Comparison of ENCODE assay signal across 14 mouse cellular contexts in the genomic region with DNA sequence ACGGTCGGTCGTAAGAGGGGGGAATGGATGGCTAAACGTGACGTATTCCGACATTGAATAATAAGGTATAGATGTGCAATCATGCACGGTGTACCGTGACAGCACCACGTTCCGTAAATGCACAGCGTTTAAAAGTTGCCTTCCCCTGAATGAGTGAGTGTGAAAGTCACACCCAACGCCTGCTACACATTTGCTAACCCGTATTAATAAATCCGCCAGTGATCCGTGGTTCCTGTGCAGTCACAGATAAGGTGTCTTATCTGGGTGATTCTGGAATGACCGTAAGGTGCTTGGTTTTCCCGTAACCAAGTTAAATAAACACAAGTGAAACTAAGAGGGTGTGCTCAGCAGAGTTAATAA. TPM values are rescaled to one million over a fixed set of nuclear protein-coding genes. Genes with fewer than 3 reads are reported as not detected.
DNase-seq lines count a peak whose midpoint lies in the region; ATAC-seq and TF ChIP-seq lines count a peak whose summit lies in the region.
"Had no signal": no experiment of that assay in that cellular context is flagged by ENCODE, and none has a peak within 500 bp of the region (broad histone marks: within the 10 kb centered on the region; RNA-seq: fewer than 3 reads in every experiment).

No protein-coding gene starts in this region.

- ATAC-seq in heart, embryonic 11.5 days (replicated peaks; ENCODE audit: insufficient number of reproducible peaks, low FRiP score, low TSS enrichment) = peak; percentile 20; the same call in 1 of the 2 replicates
- ATAC-seq in stomach, embryonic 15.5 days (ENCODE audit: insufficient read depth, low FRiP score, low read depth) = peak; percentile 49; the same call in 1 of the 2 replicates
- ATAC-seq in stomach, postnatal 0 days (ENCODE audit: low FRiP score, low TSS enrichment) = no peak
- peak; percentile 58 for ATAC-seq in liver, embryonic 11.5 days (replicated peaks; ENCODE audit: low FRiP score)
- peak; percentile 8; the same call in 1 of the 2 replicates for ATAC-seq in stomach, embryonic 16.5 days (ENCODE audit: insufficient read depth, low FRiP score)
- ATAC-seq in hindbrain, embryonic 13.5 days (ENCODE audit: low FRiP score) = no peak

- no peaks in the 10 kb centered on the region for H3K27me3 ChIP-seq in heart, embryonic 11.5 days (ENCODE audit: control insufficient read depth, insufficient read depth, low read length)
- H3K27me3 ChIP-seq in stomach, embryonic 15.5 days (replicated peaks) = no peaks in the 10 kb centered on the region
- H3K27me3 ChIP-seq in stomach, postnatal 0 days (ENCODE audit: control insufficient read depth, insufficient read depth, low read length) = no peaks in the 10 kb centered on the region
- H3K27me3 ChIP-seq in liver, embryonic 11.5 days (replicated peaks; ENCODE audit: control insufficient read depth, insufficient read depth, low read length) = no peaks in the 10 kb centered on the region
- no peaks in the 10 kb centered on the region; the same call in 1 of the 2 replicates for H3K27me3 ChIP-seq in stomach, embryonic 16.5 days (ENCODE audit: control insufficient read depth, insufficient read depth, low read length)
- H3K27me3 ChIP-seq in hindbrain, embryonic 13.5 days = peaks cover 22% of the 10 kb centered on the region; the same call in 1 of the 2 replicates
- H3K27me3 ChIP-seq: midbrain, embryonic 15.5 days; neural tube, embryonic 12.5 days had no signal

- no peaks in the 10 kb centered on the region for H3K36me3 ChIP-seq in heart, embryonic 11.5 days (ENCODE audit: control insufficient read depth, insufficient read depth, low read length)
- no peaks in the 10 kb centered on the region for H3K36me3 ChIP-seq in stomach, embryonic 15.5 days
- H3K36me3 ChIP-seq in stomach, postnatal 0 days (ENCODE audit: control insufficient read depth, insufficient read depth, low read length) = no peaks in the 10 kb centered on the region
- H3K36me3 ChIP-seq in liver, embryonic 11.5 days (ENCODE audit: control insufficient read depth, insufficient read depth, low read length) = no peaks in the 10 kb centered on the region
- H3K36me3 ChIP-seq in stomach, embryonic 16.5 days (ENCODE audit: control insufficient read depth, insufficient read depth, low read length) = no peaks in the 10 kb centered on the region
- H3K36me3 ChIP-seq in hindbrain, embryonic 13.5 days = no peaks in the 10 kb centered on the region
- H3K36me3 ChIP-seq: embryonic facial prominence, embryonic 15.5 days; midbrain, embryonic 15.5 days; neural tube, embryonic 12.5 days had no signal

- H3K4me3 ChIP-seq in heart, embryonic 11.5 days (ENCODE audit: low read depth, low read length) = no peak overlapping the region
- no peak overlapping the region for H3K4me3 ChIP-seq in stomach, embryonic 15.5 days (replicated peaks)
- no peak overlapping the region for H3K4me3 ChIP-seq in stomach, postnatal 0 days (ENCODE audit: low read depth, low read length)
- no peak overlapping the region for H3K4me3 ChIP-seq in liver, embryonic 11.5 days (ENCODE audit: low read depth, low read length)
- H3K4me3 ChIP-seq in stomach, embryonic 16.5 days (replicated peaks; ENCODE audit: low read length) = no peak overlapping the region
- H3K4me3 ChIP-seq in hindbrain, embryonic 13.5 days = no peak overlapping the region
- H3K4me3 ChIP-seq: embryonic facial prominence, embryonic 15.5 days; midbrain, embryonic 15.5 days; neural tube, embryonic 12.5 days had no signal

- no peak for TF ChIP-seq EP300 in stomach, postnatal 0 days (optimal IDR thresholded peaks at IDR 0.05)

- 49% methylated on average over 17 of the region's 17 CpGs for WGBS in heart, embryonic 11.5 days (ENCODE audit: insufficient replicate concordance)
- WGBS in stomach, embryonic 15.5 days = 46% methylated on average over 17 of the region's 17 CpGs
- WGBS in stomach, postnatal 0 days = 43% methylated on average over 17 of the region's 17 CpGs
- 39% methylated on average over 17 of the region's 17 CpGs for WGBS in liver, embryonic 11.5 days
- WGBS in stomach, embryonic 16.5 days = 43% methylated on average over 17 of the region's 17 CpGs
- WGBS in hindbrain, embryonic 13.5 days = 53% methylated on average over 17 of the region's 17 CpGs

- H3K27ac ChIP-seq in heart, embryonic 11.5 days (ENCODE audit: low read depth, low read length) = no peak overlapping the region
- H3K27ac ChIP-seq in stomach, embryonic 15.5 days = no peak overlapping the region
- H3K27ac ChIP-seq in stomach, postnatal 0 days (replicated peaks) = no peak overlapping the region
- H3K27ac ChIP-seq in liver, embryonic 11.5 days (ENCODE audit: low read depth, low read length) = no peak overlapping the region
- H3K27ac ChIP-seq in stomach, embryonic 16.5 days (ENCODE audit: low read length) = no peak overlapping the region
- no peak overlapping the region for H3K27ac ChIP-seq in hindbrain, embryonic 13.5 days
- H3K27ac ChIP-seq: embryonic facial prominence, embryonic 15.5 days; hindbrain, embryonic 14.5 days; midbrain, embryonic 15.5 days; neural tube, embryonic 12.5 days had no signal

- no peak overlapping the region for H3K9ac ChIP-seq in heart, embryonic 11.5 days (ENCODE audit: low read depth, low read length)
- no peak overlapping the region for H3K9ac ChIP-seq in stomach, embryonic 15.5 days
- H3K9ac ChIP-seq in stomach, postnatal 0 days (ENCODE audit: low read length) = no peak overlapping the region
- H3K9ac ChIP-seq in liver, embryonic 11.5 days (ENCODE audit: low read depth, low read length) = no peak overlapping the region
- no peak overlapping the region; the same call in 1 of the 2 replicates for H3K9ac ChIP-seq in stomach, embryonic 16.5 days (ENCODE audit: low read length)
- no peak overlapping the region for H3K9ac ChIP-seq in hindbrain, embryonic 13.5 days
- H3K9ac ChIP-seq: embryonic facial prominence, embryonic 15.5 days; forebrain, postnatal 0 days; hindbrain, embryonic 14.5 days; midbrain, embryonic 15.5 days; neural tube, embryonic 12.5 days had no signal

- H3K4me2 ChIP-seq in heart, embryonic 11.5 days = no peak overlapping the region
- no peak overlapping the region for H3K4me2 ChIP-seq in stomach, embryonic 15.5 days
- no peak overlapping the region for H3K4me2 ChIP-seq in stomach, postnatal 0 days (replicated peaks; ENCODE audit: low read depth)
- peak overlapping the region; percentile 15 for H3K4me2 ChIP-seq in liver, embryonic 11.5 days
- peak overlapping the region; percentile 15; the same call in 1 of the 2 replicates for H3K4me2 ChIP-seq in stomach, embryonic 16.5 days (ENCODE audit: low read depth, low read length)
- H3K4me2 ChIP-seq in hindbrain, embryonic 13.5 days = no peak overlapping the region
- H3K4me2 ChIP-seq: embryonic facial prominence, embryonic 15.5 days; hindbrain, embryonic 14.5 days; midbrain, embryonic 15.5 days; neural tube, embryonic 12.5 days had no signal

- H3K4me1 ChIP-seq in heart, embryonic 11.5 days (ENCODE audit: control insufficient read depth, insufficient read depth, low read length) = no peaks in the 10 kb centered on the region
- H3K4me1 ChIP-seq in stomach, embryonic 15.5 days = no peaks in the 10 kb centered on the region
- no peaks in the 10 kb centered on the region for H3K4me1 ChIP-seq in stomach, postnatal 0 days (replicated peaks; ENCODE audit: control insufficient read depth, insufficient read depth)
- H3K4me1 ChIP-seq in liver, embryonic 11.5 days (replicated peaks; ENCODE audit: control insufficient read depth, insufficient read depth, low read length) = 0 out of 2 replicates have a peak, but pooled peaks cover 2% of the 10 kb centered on the region
- H3K4me1 ChIP-seq in stomach, embryonic 16.5 days (ENCODE audit: control insufficient read depth, insufficient read depth, low read length) = 0 out of 2 replicates have a peak, but pooled peaks cover 4% of the 10 kb centered on the region
- no peaks in the 10 kb centered on the region for H3K4me1 ChIP-seq in hindbrain, embryonic 13.5 days (replicated peaks)
- H3K4me1 ChIP-seq: embryonic facial prominence, embryonic 15.5 days; midbrain, embryonic 15.5 days; neural tube, embryonic 12.5 days had no signal

- no peak for TF ChIP-seq CTCF in stomach, postnatal 0 days (IDR thresholded peaks at IDR 0.05; ENCODE audit: low read depth)

- DNase-seq in heart, adult 18-20 months = no peak
- DNase-seq in stomach, postnatal 0 days (ENCODE audit: low spot score) = no peak
- no peak for DNase-seq in liver, embryonic 11.5 days (ENCODE audit: low spot score)
- DNase-seq in layer of hippocampus, adult 18-20 months (ENCODE audit: low spot score in 2 of 2) = no peak

- H3K9me3 ChIP-seq in heart, embryonic 11.5 days (replicated peaks; ENCODE audit: control insufficient read depth, low read length) = no peaks in the 10 kb centered on the region
- no peaks in the 10 kb centered on the region for H3K9me3 ChIP-seq in stomach, embryonic 15.5 days
- no peaks in the 10 kb centered on the region for H3K9me3 ChIP-seq in stomach, postnatal 0 days (ENCODE audit: control insufficient read depth, low read length)
- H3K9me3 ChIP-seq in liver, embryonic 11.5 days (ENCODE audit: control insufficient read depth, low read length) = no peaks in the 10 kb centered on the region
- no peaks in the 10 kb centered on the region for H3K9me3 ChIP-seq in stomach, embryonic 16.5 days (replicated peaks; ENCODE audit: control insufficient read depth, low read length)
- no peaks in the 10 kb centered on the region for H3K9me3 ChIP-seq in hindbrain, embryonic 13.5 days
- H3K9me3 ChIP-seq: embryonic facial prominence, embryonic 15.5 days; midbrain, embryonic 15.5 days; neural tube, embryonic 12.5 days had no signal

RNA-seq across cellular contexts. Expression of gene Cldn10, which starts 19.4 kb away (rescaled TPM):
- polyA plus RNA-seq in heart, embryonic 11.5 days (2014; fragmentation: Nextera tagmentation; extraction: Ambion mirVana) = 0.34 and 0.56 TPM in 2 replicates
- under 1 TPM in 1 of 2 experiments, not detected in 1; 0.41 TPM for total RNA-seq in heart, adult 18-20 months (2021)
- 70.1 and 90.5 TPM in 2 replicates for polyA plus RNA-seq in stomach, embryonic 15.5 days (2015; fragmentation: Nextera tagmentation; extraction: Ambion mirVana)
- polyA plus RNA-seq in stomach, postnatal 0 days (2015; fragmentation: Nextera tagmentation; extraction: Ambion mirVana) = 8.2 and 8.4 TPM in 2 replicates
- 0.30 and 0.47 TPM in 2 replicates for polyA plus RNA-seq in liver, embryonic 11.5 days (2014; fragmentation: Nextera tagmentation; extraction: Ambion mirVana)
- 52.0 and 60.4 TPM in 2 replicates for polyA plus RNA-seq in stomach, embryonic 16.5 days (2015; fragmentation: Nextera tagmentation; extraction: Ambion mirVana)
- 0.65 and 1.5 TPM in 2 replicates for polyA plus RNA-seq in hindbrain, embryonic 13.5 days (2015; fragmentation: Nextera tagmentation; extraction: Ambion mirVana)
- total RNA-seq in layer of hippocampus, adult 18-20 months (2021) = 10 to 100 TPM; 32.6 to 39.8 TPM
- total RNA-seq: gastrocnemius, postnatal 25 days had no signal

Comparison
In these comparisons a context has a peak if more than half of its experiments do, and no peak if none do; other contexts are left out.
1. ATAC-seq: peak in heart, embryonic 11.5 days (single experiment), stomach, embryonic 15.5 days (single experiment), liver, embryonic 11.5 days (single experiment) and stomach, embryonic 16.5 days (single experiment); none in stomach, postnatal 0 days (single experiment) and hindbrain, embryonic 13.5 days (single experiment).
2. H3K4me2 ChIP-seq: peak in liver, embryonic 11.5 days (single experiment) and stomach, embryonic 16.5 days (single experiment); none in heart, embryonic 11.5 days (single experiment), stomach, embryonic 15.5 days (single experiment), stomach, postnatal 0 days (single experiment) and hindbrain, embryonic 13.5 days (single experiment).